Mouse (Mus musculus) brain, embryonic 14.5 days (tissue): Measurements from ENCODE around the gene Ptafr.

Source experiments
- CTCF ChIP-seq: fragments of 200-500 bp; IDR thresholded peaks from 2 replicates; pipeline ENCODE4 v1.5.1; 2012; ENCODE audit warnings: inconsistent platforms, mild to moderate bottlenecking, moderate library complexity, borderline replicate concordance; ENCODE audit not compliant: insufficient read depth, insufficient read length; ENCODE audit errors: extremely low read depth
- POLR2A ChIP-seq: fragments of 200-500 bp; IDR thresholded peaks from 2 replicates; pipeline ENCODE4 v1.6.1; 2012; ENCODE audit warnings: mild to moderate bottlenecking, inconsistent platforms, borderline replicate concordance; ENCODE audit not compliant: poor library complexity, insufficient read depth, insufficient read length, severe bottlenecking; ENCODE audit errors: extremely low read depth

- TF ChIP-seq CTCF (no peak), POLR2A (no peak)
These were observed 34.5 kb upstream of the Ptafr start for GRCm38 (mm10) chr4:132529344-132529743.
